Mouse (Mus musculus) Muller cell, postnatal 12 days (primary cell): ENCODE measurements around the gene Acacb.

Experiments
- DNase-seq: peaks from one replicate; pipeline ENCODE4 v3.0.0-alpha.2; 2015; ENCODE audit errors: inconsistent ontology term

Acacb gene

GRCm38 (mm10) chr5:114174639-114175038 lies 28.3 kb downstream of the Acacb start:
- peak; percentile 79 for DNase-seq

- peak; percentile 99 for DNase-seq
These were observed 29.3 kb downstream of the Acacb start for GRCm38 (mm10) chr5:114175596-114176171.

- no peak for DNase-seq
These were observed 30.4 kb downstream of the Acacb start for GRCm38 (mm10) chr5:114176548-114177400.

- DNase-seq, result no peak
These were observed 31.8 kb downstream of the Acacb start for GRCm38 (mm10) chr5:114177966-114178719.

- no peak for DNase-seq
These were observed 33.2 kb downstream of the Acacb start for GRCm38 (mm10) chr5:114179541-114179940.

GRCm38 (mm10) chr5:114183493-114183892 lies 37.2 kb downstream of the Acacb start:
- no peak for DNase-seq

- no peak for DNase-seq
These were observed 40.8 kb downstream of the Acacb start for GRCm38 (mm10) chr5:114187108-114187507.

- no peak for DNase-seq
These were observed 42.6 kb downstream of the Acacb start for GRCm38 (mm10) chr5:114188900-114189464.

- no peak for DNase-seq
These were observed 47.8 kb downstream of the Acacb start for GRCm38 (mm10) chr5:114194161-114194560.

- DNase-seq, result peak; percentile 9
These were observed 52.9 kb downstream of the Acacb start for GRCm38 (mm10) chr5:114199116-114199777.

- DNase-seq, result no peak
These were observed 59.8 kb downstream of the Acacb start for GRCm38 (mm10) chr5:114206158-114206557.

GRCm38 (mm10) chr5:114213183-114213582 lies 66.8 kb downstream of the Acacb start:
- DNase-seq, result no peak

- DNase-seq, result no peak
These were observed 72.4 kb downstream of the Acacb start for GRCm38 (mm10) chr5:114218771-114219170.

GRCm38 (mm10) chr5:114226051-114226450 lies 79.7 kb downstream of the Acacb start:
- no peak for DNase-seq

GRCm38 (mm10) chr5:114228901-114229300 lies 82.6 kb downstream of the Acacb start:
- DNase-seq, result no peak

- no peak for DNase-seq
These were observed 92.6 kb downstream of the Acacb start for GRCm38 (mm10) chr5:114238924-114239323.

- DNase-seq, result no peak
These were observed 93.4 kb downstream of the Acacb start for GRCm38 (mm10) chr5:114239737-114240136.

- no peak for DNase-seq
These were observed 100.1 kb downstream of the Acacb start for GRCm38 (mm10) chr5:114246465-114246864.

GRCm38 (mm10) chr5:114248174-114248589 lies 101.8 kb downstream of the Acacb start:
- peak; percentile 62 for DNase-seq

GRCm38 (mm10) chr5:114259495-114259894 lies 113.2 kb downstream of the Acacb start:
- DNase-seq, result no peak

GRCm38 (mm10) chr5:114261494-114261893 lies 115.2 kb downstream of the Acacb start:
- no peak for DNase-seq
